Mouse (Mus musculus) liver, adult 2 months (tissue): ENCODE results near the gene Patj.

Experiments
- CTCF ChIP-seq: fragments of 200-500 bp; IDR thresholded peaks from 2 replicates; pipeline ENCODE4 v1.5.1; 2011; ENCODE audit warnings: low read depth, low read length, control low read depth
- POLR2A ChIP-seq: fragments of 200-500 bp; IDR thresholded peaks from 2 replicates; pipeline ENCODE4 v1.6.1; 2011; ENCODE audit warnings: low read length, control low read depth; ENCODE audit not compliant: insufficient read depth; ENCODE audit errors: extremely low read depth

DNA sequence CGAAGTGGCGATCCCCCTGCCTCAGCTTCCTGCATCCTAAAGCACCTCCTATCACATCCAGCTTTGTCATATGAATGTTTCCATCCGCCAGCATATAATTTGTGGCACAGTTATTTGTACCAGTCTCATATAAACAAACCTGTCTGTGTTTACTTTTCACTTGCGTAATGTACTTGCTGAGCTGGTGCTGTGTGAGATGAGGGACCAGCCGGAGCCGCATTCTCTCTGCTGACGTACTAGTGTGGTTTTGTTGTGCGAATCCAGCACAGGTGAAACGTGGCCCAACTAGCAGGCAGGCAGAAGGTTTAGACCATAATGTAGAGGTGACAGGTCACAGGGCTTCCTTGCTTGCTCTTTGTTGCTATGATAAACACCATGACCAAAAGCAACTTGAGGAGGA, 171.9 kb downstream of the Patj start:
- no peak for TF ChIP-seq CTCF
- TF ChIP-seq POLR2A, result no peak
